Mouse (Mus musculus) urinary bladder, postnatal 14 days (tissue): Measurements from ENCODE around the gene Cnst.

Source experiments
- DNase-seq: peaks from one replicate; pipeline ENCODE4 v3.0.0; 2021; ENCODE audit warnings: low spot score

Gene Cnst

DNA sequence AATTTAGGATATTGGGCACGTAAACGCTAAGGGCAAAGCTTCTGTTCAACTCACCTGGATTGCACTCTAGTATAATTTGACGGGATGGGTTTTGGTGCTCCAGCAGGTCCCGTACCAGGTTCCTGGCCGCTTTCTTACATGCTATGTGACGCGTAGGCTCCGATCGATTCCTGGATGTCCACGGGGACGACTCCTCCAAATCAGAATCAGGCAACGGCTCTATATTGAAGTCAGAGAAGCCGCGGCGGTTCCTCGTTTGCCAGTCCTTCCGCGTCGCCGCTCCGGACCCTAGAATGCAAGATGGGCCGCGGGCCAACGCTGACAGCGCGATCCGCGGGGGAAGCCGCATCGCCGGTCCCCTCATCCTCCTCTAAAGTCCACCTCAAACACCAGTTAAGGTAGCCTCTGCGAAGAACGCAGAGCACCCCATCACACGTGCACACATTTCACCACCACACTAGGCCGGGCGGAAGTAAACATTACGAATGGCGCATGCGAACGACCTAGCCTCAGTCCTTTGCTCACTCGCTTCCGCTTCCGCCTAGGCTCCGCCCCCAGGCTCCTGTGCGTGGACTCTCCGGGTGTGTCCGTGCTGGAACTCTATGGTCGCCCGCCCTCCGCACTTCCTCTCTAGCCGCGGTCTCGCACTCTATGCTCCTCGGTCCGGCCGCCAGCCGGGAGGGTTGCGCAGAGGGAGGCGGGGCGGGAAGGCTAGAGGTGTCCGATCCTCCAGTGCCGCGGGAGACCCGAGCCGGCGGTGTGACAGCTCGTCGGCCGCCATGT is at the start of gene Cnst, which contains the start of gene Tfb2m:
Cnst (plus strand) TSS at position 603 of the 783 bp plus-strand sequence.
Tfb2m (minus strand) TSS at position 500 of the 783 bp plus-strand sequence.
- peak; percentile 99 for DNase-seq

DNA sequence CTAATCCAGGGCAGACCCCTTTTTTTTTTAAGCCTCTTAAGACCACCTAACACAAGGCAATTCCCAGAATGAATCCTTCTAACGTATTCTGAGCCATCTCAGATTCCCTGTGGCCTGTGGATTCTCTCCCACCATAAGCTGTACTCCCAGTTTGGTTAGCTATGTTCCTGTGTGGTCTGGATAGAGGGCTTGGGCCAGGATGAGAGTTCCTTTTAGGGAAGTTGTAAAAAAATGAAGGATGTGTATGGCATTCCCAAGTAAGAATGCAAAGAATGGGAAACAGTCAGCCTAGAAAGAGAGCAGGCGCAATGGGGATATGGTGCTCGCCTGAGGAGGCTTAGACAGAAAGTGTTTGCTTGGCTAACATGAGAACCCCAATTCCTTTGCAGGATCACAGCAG is 46.9 kb upstream of the Cnst start:
- no peak for DNase-seq

GRCm38 (mm10) chr1:179502565-179502964 is 43.6 kb upstream of the Cnst start:
- no peak for DNase-seq

DNA sequence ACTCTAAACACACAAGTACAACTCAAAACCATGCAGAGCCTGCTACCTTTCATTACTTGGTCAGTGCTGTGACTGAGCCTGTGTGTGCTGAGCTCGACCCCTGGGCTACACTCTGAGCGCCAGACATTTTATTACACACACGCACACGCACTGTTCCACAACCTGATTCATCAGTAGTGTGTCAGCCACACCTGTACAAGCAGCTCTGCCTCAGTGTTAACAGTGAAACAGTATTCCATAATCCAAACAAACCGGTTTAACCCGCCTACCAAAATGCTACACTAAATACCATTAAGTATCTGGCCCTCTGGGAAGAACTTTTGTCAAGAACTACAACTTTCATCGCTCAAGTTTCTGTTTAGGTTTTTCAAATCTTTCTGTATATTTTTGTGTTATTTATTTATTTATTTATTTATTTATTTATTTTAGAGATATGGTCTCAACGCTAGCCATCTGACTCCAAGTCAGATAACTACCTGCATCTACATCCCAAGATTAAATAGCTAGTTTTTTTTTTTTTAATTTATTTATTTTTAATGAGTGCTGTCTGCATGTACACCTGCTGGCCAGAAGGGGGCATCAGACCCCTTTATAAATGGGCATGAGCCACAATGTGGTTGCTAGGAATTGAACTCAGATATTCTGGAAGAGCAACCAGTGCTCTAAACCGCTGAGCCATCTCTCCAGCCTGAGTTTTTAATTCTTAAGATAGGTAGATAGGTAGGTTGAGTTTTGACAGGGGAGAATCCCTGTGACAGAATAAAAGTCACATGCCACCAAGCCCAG is 39.4 kb upstream of the Cnst start:
- DNase-seq = peak; percentile 12

DNA sequence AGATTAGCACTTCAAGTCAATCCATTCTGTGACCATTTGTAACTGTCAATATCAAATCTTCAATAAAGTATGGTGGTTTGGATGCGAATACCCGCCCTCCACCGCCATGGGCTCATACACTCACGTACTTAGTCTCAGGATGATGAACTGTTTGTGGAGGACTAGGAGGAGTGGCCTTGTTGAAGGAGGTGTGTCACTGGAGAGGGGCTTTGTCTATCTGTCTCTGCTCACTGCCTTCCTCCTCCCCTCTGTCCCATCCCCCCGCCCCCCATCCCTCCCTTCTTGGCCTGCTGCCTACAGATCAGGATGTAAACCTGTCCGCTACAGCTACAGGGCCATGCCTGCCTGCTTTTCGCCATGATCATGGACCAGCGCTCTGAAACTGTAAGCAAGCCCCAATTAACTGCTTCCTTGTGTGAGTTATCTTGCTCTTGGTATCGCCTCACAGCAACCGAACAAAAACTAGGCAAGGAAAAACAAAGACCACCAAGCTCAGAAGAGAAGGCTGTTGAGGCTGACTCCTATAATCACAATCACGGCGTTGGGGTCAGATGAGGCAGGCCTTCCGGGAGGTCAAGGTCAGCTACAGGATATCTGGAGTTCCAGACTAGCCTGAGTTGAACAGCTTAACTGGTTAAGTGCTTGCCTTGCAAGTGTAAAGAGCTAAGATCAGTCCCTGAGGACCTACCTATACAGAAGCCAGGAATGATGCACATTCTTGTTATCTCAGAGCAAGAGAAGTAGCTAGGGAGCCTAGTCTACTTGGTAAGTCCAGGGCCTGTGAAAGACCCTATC is 35.4 kb upstream of the Cnst start:
- DNase-seq = no peak

GRCm38 (mm10) chr1:179511895-179512294 is 34.3 kb upstream of the Cnst start:
- no peak for DNase-seq

DNA sequence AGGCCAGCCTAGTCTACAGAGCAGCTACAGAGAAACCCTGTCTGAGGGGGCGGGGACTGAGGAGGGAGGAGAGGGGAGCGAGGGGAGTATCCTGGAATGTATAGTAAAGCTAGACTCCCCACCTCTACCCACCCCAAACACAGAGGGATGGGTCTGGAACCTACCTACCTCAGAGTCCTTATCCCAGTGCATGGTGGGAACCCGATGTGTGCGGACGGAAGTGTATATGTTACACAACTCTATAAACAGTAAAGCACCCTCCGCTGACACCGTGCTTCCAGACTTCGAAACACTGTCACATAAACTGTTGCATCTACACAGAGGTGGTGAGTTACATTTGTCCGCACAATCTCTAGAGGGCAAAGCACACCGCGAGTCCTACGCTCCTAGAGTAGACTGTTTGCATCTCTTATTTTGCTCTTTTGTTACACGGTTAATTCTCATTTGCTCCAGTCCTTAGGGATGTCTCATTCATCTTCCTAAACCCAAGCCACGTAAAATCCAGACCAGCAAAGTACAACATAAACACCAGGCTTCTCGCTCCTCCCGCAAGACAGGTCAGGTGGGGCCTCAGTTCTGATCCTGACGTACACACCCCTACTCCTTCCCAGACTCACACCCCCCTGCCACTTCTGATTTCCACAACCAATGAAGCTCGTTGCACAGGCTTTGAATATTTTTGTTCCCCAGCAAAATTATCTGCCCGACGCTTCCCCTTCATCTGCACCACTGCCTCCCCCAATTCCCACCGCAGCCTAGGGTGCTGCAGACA is 29.0 kb upstream of the Cnst start:
- DNase-seq = peak; percentile 11

DNA sequence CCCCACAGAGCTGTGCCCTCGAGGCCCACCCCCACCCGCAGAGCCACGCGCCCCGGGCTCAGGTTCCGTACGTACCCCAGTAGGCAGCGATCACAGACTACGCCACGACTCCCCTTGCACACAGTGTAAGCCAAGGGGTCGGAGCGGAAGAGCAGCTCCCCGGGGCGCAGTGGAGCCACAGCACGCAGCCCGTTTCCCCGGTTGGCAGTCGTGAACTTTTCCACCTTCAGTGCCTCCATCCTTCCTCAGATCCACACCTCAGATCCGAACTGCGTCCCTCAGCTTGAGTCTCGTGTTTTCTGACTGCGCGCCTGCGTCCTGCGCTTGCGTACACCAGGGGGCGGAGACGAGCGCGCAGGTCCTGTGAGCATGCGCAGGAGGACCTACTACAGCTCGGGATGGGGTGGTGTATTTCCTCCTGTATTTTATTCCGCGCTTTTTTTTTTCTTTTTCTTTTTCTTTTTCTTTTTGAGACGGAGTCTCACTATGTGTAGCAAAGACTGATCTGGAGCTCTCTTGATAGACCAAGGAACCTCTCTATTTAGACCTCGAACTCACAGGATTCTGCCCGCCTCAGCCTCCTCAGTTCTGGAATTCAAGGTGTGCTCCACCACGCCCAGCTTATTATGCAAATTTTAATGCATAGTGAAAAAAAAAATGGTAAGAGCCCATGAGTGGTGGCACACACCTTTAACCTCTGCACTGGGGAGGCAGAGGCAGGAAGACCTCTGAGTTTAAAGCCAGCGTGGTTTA is 28.3 kb upstream of the Cnst start, which contains the start of gene Smyd3:
Smyd3 (minus strand) TSS at position 329 of the 753 bp plus-strand sequence.
- peak; percentile 84 for DNase-seq

DNA sequence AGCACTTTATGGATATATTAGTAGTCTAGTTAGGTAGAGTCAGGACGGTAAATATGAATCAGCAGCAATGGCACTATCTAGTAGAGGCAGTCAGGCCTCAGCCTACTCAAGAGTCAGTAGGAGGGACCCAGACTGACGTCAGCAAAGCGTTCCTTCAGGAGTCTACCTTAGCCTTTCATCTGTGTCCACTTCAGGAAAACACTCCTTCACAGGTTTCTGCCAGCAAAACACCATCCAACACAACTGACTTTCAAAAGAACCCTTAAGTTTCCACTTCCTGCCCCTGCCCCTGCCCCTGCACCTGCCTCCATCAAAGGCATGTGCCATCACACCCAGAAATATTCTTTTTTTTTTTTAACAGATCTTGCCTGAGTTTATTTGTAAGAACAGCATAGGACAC is 26.3 kb upstream of the Cnst start:
- DNase-seq = no peak

DNA sequence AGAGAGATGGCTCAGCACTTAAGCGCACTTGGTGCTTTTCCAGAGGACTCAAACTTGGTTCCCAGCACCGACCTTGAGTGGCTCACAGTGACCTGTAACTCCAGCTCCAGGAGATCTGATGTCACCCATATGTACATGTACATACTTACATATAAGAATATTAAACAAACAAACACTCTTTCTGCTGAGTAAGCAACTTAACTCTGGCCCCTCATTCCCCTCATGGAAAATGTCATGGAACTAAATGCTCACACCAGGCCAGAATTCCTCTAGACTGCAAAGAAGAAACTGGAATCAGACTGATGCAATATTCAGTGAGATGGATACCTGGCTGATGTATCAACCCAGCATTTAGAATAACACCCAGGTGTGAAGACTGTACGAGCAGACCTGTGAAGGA is 7.1 kb upstream of the Cnst start:
- DNase-seq = no peak

GRCm38 (mm10) chr1:179539887-179540286 is 6.3 kb upstream of the Cnst start:
- no peak for DNase-seq

GRCm38 (mm10) chr1:179541502-179541901 is 4.7 kb upstream of the Cnst start:
- DNase-seq = no peak

GRCm38 (mm10) chr1:179546551-179546917 is 364 bp downstream of the Cnst start:
- DNase-seq = no peak

DNA sequence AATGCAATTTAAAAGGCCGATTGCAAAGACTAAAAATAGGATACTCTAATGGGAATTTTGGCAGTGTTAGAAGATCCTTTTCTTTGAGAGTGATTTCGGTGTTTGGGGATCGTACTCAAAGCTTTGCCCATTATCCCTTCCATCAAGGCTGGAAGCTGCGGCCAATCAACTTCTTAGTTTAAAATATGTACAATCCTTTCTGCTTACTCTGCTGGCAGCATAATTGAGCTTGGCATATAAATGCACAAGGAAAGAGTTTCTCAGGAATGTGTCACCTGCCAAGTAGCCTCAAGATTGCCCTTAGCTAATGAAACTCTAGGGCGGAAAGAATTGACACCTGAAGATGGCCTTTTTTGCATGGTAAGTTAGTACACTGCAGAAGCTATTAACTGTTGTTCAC is 1.0 kb downstream of the Cnst start:
- DNase-seq = no peak

GRCm38 (mm10) chr1:179548220-179548619 is 2.0 kb downstream of the Cnst start:
- DNase-seq = no peak

- no peak for DNase-seq
Observed at GRCm38 (mm10) chr1:179548996-179549752, 3.0 kb downstream of the Cnst start.

- DNase-seq = no peak
Observed at GRCm38 (mm10) chr1:179551336-179551735, 5.2 kb downstream of the Cnst start.

- DNase-seq = no peak
Observed at GRCm38 (mm10) chr1:179551921-179552320, 5.8 kb downstream of the Cnst start.

DNA sequence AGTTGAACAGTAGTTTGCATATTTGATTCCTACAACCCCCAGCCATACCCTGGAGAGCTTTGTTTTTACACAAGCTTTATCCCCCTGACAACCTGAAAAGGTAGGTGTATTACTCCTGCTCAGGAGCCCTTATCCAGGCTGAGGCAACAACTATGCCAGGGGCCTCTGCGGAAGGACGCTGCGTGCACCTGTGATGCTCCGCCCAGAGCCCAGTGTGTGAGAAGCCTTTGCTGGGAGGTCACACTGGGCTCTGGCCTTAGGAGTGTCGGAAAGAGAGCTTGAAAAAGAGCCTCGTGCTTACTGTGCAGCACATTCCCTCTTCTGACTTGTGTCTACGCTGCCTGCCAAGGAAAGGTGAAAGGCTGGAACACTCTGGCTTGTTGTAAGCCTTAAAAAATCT is 6.6 kb downstream of the Cnst start:
- no peak for DNase-seq
